Mouse (Mus musculus) layer of hippocampus, postnatal 10 days (tissue): ENCODE data around the gene Cpeb1. TPM values are rescaled to one million over a fixed set of nuclear protein-coding genes. Genes with fewer than 3 reads are reported as not detected.
"Not testable (repeated sequence)": the region's sequence is repeated elsewhere in the genome, so short reads cannot be mapped to it uniquely, and the experiment has no call there.

Experiments used
- DNase-seq, 2 experiments: peaks; one replicate each; pipeline ENCODE4 v3.0.0; 2021; ENCODE audit warnings: low spot score in 2 of 2
- long read RNA-seq: library from polyadenylated mRNA; stranded (forward); transcript quantifications from one replicate; pipeline ENCODE4 v2.0.0, GENCODE M21; 2023
- total RNA-seq, 2 experiments: library from RNA; stranded (reverse); gene quantifications; 2 replicates each; pipeline ENCODE4 v1.2.3; 2021

The Cpeb1 gene
- total RNA-seq: 10 to 100 TPM; 37.5 to 43.0 TPM
- long read RNA-seq, partial matches to known transcripts: 4 of 11 reads
- long read RNA-seq, other reads (novel, unspliced or antisense): 7 of 11 reads

GRCm38 (mm10) chr7:81455155-81455651, at the start of gene Cpeb1:
Gene Cpeb1 (minus strand): TSS chr7:81455465.
- DNase-seq: peak; percentile 67 to 72

GRCm38 (mm10) chr7:81501050-81501449, 45.8 kb upstream of the Cpeb1 start:
- no peak for DNase-seq

DNA sequence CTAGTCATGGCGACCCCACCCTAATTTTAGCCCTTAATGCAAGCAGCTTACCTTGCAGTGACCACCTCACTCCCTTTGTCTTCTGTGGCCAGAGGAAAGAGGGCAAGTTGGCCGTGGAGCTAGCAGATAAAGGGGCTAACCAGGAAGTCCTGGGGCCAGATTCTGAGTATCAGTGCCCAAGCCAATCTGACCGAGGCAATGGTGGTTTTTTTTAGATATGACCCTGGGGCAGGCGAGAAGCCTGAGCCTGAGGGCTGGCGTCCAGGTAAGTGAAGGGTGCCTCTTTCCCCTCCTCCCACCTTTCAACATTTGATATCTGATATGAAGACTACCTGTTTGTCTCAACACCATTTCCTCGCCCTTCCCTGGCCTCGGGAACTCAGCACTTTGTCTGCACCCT, 42.9 kb upstream of the Cpeb1 start, which contains the start of gene BC048679:
BC048679 (minus strand) TSS at position 101 of the 400 bp plus-strand sequence.
- no peak for DNase-seq

GRCm38 (mm10) chr7:81497171-81497570, 41.9 kb upstream of the Cpeb1 start:
- DNase-seq: no peak

- peak; percentile 74 to 79 for DNase-seq
Observed at GRCm38 (mm10) chr7:81493331-81494021, 38.2 kb upstream of the Cpeb1 start, which contains the start of gene Ap3b2. Gene Ap3b2 (minus strand): TSS chr7:81493925.

GRCm38 (mm10) chr7:81492628-81493027, 37.4 kb upstream of the Cpeb1 start:
- DNase-seq: no peak

- no peak for DNase-seq
Observed at GRCm38 (mm10) chr7:81489649-81490048, 34.4 kb upstream of the Cpeb1 start.

GRCm38 (mm10) chr7:81480800-81481199, 25.5 kb upstream of the Cpeb1 start:
- DNase-seq: no peak

- no peak for DNase-seq
Observed at GRCm38 (mm10) chr7:81479531-81480090, 24.3 kb upstream of the Cpeb1 start.

GRCm38 (mm10) chr7:81478261-81478660, 23.0 kb upstream of the Cpeb1 start:
- DNase-seq: not testable (repeated sequence)

DNA sequence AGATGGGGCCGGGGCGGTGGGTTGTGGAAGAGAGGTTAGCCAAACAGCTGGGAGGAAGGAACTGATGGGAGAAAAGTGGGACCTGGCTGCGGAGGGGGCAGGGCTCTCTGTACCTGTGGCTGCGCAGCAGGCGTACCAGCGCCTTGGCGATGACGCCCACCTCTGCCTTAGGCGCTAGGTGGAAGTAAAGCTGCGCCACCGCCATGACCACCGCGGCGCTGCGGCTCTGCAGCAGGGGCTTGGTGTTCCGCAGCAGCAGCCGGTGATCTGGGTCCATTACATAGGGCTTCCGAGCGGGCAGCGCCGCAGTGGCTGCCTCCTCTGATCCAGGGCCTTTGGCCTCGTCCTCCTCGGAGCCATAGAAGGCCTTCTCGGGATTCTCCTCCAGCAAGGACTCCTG, 21.6 kb upstream of the Cpeb1 start:
- no peak for DNase-seq

DNA sequence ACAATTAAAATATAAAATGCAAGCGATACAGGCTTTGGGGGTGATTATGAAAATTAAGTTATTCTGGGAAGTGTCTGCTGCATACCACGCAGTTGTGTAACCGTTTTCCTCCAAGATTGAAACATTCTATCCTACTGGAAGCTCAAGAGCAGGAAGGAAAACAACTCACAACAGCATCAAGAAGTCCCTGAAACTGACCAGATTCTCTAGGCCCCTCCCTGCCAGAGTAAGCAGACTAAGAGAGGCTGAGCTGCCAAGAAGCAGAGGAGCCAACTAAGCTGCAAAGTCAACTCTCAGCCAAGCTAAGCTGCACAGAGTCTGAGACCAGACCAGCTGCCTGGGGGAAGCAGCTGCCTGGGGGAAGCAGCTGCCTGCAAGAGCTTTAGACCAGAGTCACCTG, 20.0 kb upstream of the Cpeb1 start:
- DNase-seq: peak in 1 of 2 experiments; percentile 19

DNA sequence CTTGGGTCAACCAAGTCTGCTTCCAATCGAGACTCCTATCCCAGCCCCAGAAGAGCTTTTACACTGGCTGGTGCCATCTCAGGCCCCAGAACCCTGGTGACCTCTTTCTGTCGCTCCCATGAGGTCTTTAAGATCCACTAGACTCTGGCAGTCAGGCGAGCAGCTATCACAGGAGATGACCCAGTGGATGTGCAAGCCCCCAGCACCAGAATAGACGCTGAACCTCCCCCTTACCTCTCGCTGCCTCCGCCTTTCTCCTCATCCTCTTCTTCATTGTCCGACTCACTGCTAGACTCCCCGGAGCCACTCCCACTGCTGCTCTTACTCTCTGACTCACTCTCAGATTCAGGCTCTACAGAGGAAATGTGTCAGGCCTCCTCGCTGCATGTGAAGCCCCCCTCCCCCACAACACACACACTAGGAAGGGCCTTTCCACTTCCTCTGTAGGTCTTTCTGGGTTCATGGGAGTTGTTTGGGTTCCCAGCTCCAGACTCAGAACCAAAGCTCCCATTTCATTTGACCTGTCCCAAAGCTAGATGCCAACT, 9.7 kb upstream of the Cpeb1 start:
- no peak for DNase-seq

- DNase-seq: no peak
Observed at GRCm38 (mm10) chr7:81464116-81464515, 8.9 kb upstream of the Cpeb1 start.

- DNase-seq: no peak
Observed at GRCm38 (mm10) chr7:81462815-81463214, 7.5 kb upstream of the Cpeb1 start.

- peak; percentile 49 to 66 for DNase-seq
Observed at GRCm38 (mm10) chr7:81454331-81455039, 780 bp downstream of the Cpeb1 start.

DNA sequence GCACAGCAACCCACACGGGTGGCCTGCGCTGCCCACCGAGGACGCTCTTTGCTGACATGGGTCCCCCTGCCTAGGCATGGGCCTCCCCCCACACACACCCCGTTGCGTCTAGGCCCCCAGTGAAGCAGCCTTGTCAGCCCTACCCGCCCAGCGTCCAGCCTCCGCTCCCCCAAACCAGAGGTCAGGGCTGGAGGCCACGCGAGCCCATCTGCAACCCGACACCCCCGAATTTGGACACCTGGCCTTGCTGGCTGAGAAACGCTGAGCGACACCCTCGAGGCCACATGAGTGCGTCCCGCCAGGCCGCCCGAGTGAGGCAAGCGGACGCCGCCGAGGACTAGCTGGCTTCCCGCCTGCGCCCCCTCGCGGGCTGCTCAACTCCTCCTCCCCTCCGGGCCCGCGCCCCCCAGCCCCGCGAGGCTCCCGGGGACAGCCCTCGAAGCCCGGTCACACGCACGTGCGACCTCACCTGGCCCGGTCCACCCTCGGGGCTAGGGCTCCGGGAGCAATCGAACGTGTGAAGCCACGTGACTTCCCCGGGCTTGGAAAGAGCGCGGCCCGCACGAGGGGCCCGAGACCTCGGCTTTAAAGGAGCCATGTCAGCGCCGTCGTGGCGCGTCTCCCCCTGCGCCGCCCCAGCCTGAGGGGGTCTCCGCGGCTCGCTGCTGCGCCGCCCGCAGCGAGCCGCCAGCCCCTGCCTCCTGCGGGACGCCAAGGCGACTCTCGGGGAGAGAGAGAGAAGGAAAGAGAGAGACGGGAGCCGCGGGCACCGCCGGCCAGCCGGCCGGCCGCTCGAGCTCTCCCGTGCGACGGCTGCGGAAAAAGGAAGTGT, 1.6 kb downstream of the Cpeb1 start:
- DNase-seq: peak; percentile 57 to 67

DNA sequence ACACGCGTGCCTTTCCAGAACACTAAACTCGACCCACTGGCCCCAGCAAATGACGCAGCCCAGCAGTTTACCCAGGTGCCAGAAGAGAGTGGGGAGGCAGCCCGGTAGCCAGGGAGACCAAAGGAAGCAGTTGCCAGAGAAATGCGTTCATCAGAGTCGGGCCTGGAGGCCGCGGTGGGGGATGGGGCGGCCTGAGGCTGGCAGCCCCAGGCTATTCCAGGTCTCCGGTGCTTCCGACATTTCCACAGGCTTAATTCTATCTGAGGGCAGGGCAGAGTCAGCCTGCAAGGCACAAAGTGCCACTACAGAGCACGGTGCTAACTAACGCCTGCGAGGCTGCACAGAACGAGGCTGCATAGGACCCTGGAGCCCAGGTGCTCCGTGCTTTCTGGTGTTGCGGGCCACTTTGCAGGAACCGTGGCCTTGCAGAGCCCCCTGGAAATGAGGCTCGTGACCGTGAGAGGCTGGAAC, 2.3 kb downstream of the Cpeb1 start:
- DNase-seq: peak; percentile 39 to 46

DNA sequence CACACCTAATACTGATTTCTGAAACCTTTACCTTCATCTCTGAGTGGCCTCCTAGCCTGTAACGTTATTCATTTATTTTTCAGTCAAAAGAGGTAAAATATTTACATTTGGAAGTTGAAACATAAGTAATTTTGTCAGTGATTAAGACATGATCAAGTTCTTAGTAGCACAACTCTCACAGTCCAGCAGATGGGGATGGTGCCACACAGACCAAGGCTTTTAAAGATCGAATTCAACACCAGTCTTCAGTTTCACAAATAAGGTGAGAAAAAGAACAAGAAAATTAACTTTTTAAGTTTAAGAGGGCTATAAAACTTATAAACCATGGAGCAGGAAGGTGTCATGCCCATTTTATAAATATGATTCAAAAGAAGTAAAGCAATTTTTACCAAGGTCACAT, 56.3 kb downstream of the Cpeb1 start:
- DNase-seq: peak; percentile 15 to 17

DNA sequence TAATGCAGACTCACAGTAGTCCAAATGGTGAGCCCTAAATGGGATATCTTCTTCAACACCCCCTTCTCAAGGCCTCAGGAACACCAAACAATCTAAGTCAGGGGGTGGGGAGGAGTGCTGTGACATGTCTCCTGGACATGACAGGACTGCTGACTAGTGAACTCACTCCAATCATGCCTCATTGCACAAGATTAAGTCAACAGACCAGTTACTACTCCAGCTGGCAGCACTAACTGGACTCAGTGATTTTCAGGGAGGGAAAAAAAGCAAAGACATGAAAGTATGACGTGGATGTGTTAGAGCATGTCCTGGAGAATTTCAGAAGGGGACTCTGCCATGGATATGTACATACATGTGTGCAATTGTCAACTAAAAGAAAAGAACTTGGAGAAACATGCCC, 75.9 kb downstream of the Cpeb1 start:
- DNase-seq: no peak
